Mouse (Mus musculus) neural tube, embryonic 15.5 days (tissue): ENCODE data around the gene Tktl2. TPM values are rescaled to one million over a fixed set of nuclear protein-coding genes. Genes with fewer than 3 reads are reported as not detected.

Source experiments
- ATAC-seq: fragments of 200-750 bp; cut with Nextera tagmentation; 2 replicates; pipeline ENCODE4 v1.8.0; 2017; ENCODE audit warnings: mild to moderate bottlenecking, moderate TSS enrichment, moderate library complexity; ENCODE audit not compliant: low FRiP score
- H3K27ac ChIP-seq: fragments of 300-500 bp; sonication (generic); replicated peaks from 2 replicates; pipeline ENCODE4 v1.5.1; 2015; ENCODE audit warnings: mild to moderate bottlenecking, inconsistent platforms
- H3K27me3 ChIP-seq: fragments of 300-500 bp; sonication (generic); replicated peaks from 2 replicates; pipeline ENCODE4 v1.6.1; 2015; ENCODE audit warnings: inconsistent platforms
- H3K36me3 ChIP-seq: fragments of 300-500 bp; sonication (generic); 2 replicates; pipeline ENCODE4 v1.6.1; 2015; ENCODE audit warnings: inconsistent platforms
- H3K4me1 ChIP-seq: fragments of 300-500 bp; sonication (generic); 2 replicates; pipeline ENCODE4 v1.6.1; 2015; ENCODE audit warnings: inconsistent platforms
- H3K4me2 ChIP-seq: fragments of 300-500 bp; sonication (generic); 2 replicates; pipeline ENCODE4 v1.6.1; 2015; ENCODE audit warnings: inconsistent platforms, mild to moderate bottlenecking, moderate library complexity
- H3K4me3 ChIP-seq: fragments of 300-500 bp; sonication (generic); replicated peaks from 2 replicates; pipeline ENCODE4 v1.5.1; 2015; ENCODE audit warnings: mild to moderate bottlenecking, inconsistent platforms
- H3K9ac ChIP-seq: fragments of 300-500 bp; sonication (generic); replicated peaks from 2 replicates; pipeline ENCODE4 v1.6.1; 2015; ENCODE audit warnings: mild to moderate bottlenecking, inconsistent platforms
- H3K9me3 ChIP-seq: fragments of 300-500 bp; sonication (generic); replicated peaks from 2 replicates; pipeline ENCODE4 v1.6.1; 2016; ENCODE audit warnings: inconsistent platforms
- WGBS: fragments of 180-500 bp; shearing (Covaris S2); methylation state at CpG from one replicate; pipeline ENCODE4 v1.1.7; 2015; ENCODE audit warnings: mixed read lengths; 5-methylcytosine and 5-hydroxymethylcytosine counted together
- polyA plus RNA-seq: library from polyadenylated mRNA; unstranded; fragments of >200 nt; fragmentation: Nextera tagmentation; extraction: Ambion mirVana; gene quantifications from 2 replicates; pipeline ENCODE4 v1.2.1, GENCODE M21; 2015

The Tktl2 gene
- polyA plus RNA-seq, 1 experiment from 2014 or later: not detected

GRCm38 (mm10) chr8:66550092-66550491, 38.5 kb downstream of the Tktl2 start:
- no peak overlapping the region for H3K27ac ChIP-seq
- H3K4me3 ChIP-seq: no peak overlapping the region
- no peak overlapping the region for H3K4me2 ChIP-seq
- H3K9me3 ChIP-seq: no peaks in the 10 kb centered on the region
- H3K4me1 ChIP-seq: no peaks in the 10 kb centered on the region
- H3K36me3 ChIP-seq: no peaks in the 10 kb centered on the region
- WGBS: 24% methylated on average over 7 of the region's 7 CpGs
- no peak overlapping the region for H3K9ac ChIP-seq
- no peaks in the 10 kb centered on the region for H3K27me3 ChIP-seq
- no peak for ATAC-seq

Other genes with a start within 250 kb of the Tktl2 start
- 10.8 and 12.2 TPM in 2 replicates for gene Tma16, start 25.2 kb upstream of the Tktl2 start, polyA plus RNA-seq
- 2.8 and 2.9 TPM in 2 replicates for gene Npy5r, start 176.4 kb downstream of the Tktl2 start, polyA plus RNA-seq
- gene Npy1r, start 185.4 kb downstream of the Tktl2 start, polyA plus RNA-seq: 11.2 and 13.1 TPM in 2 replicates